Mouse (Mus musculus) liver, postnatal 0 days (tissue): Measurements from ENCODE around the gene Pnldc1. TPM values are rescaled to one million over a fixed set of nuclear protein-coding genes. Genes with fewer than 3 reads are reported as not detected.

Experiments
- ATAC-seq: fragments of 200-750 bp; cut with Nextera tagmentation; 2 replicates; pipeline ENCODE4 v1.8.0; 2017; ENCODE audit warnings: mild to moderate bottlenecking, moderate library complexity
- DNase-seq: peaks from one replicate; pipeline ENCODE4 v3.0.0-alpha.2; 2016
- H3K27ac ChIP-seq: fragments of 300-500 bp; sonication (generic); 2 replicates; pipeline ENCODE4 v1.5.1; 2014; ENCODE audit warnings: antibody characterized with exemption, moderate library complexity, mild to moderate bottlenecking, low read depth
- H3K27me3 ChIP-seq: fragments of 300-500 bp; sonication (generic); 2 replicates; pipeline ENCODE4 v1.6.1; 2014; ENCODE audit warnings: low read length, control low read depth, mixed read lengths; ENCODE audit not compliant: insufficient read depth
- H3K36me3 ChIP-seq: fragments of 300-500 bp; sonication (generic); replicated peaks from 2 replicates; pipeline ENCODE4 v1.6.1; 2014; ENCODE audit warnings: mild to moderate bottlenecking, control low read depth, low read length, moderate library complexity, mixed read lengths; ENCODE audit not compliant: insufficient read depth
- H3K4me1 ChIP-seq: fragments of 300-500 bp; sonication (generic); 2 replicates; pipeline ENCODE4 v1.6.1; 2014; ENCODE audit warnings: antibody characterized with exemption, mild to moderate bottlenecking, control low read depth; ENCODE audit not compliant: insufficient read depth
- H3K4me2 ChIP-seq: fragments of 300-500 bp; sonication (generic); 2 replicates; pipeline ENCODE4 v1.6.1; 2014; ENCODE audit warnings: low read depth, mild to moderate bottlenecking, low read length, moderate library complexity, mixed read lengths
- H3K4me3 ChIP-seq: fragments of 300-500 bp; sonication (generic); 2 replicates; pipeline ENCODE4 v1.5.1; 2014; ENCODE audit warnings: low read depth, low read length
- H3K9ac ChIP-seq: fragments of 300-500 bp; sonication (generic); replicated peaks from 2 replicates; pipeline ENCODE4 v1.6.1; 2014; ENCODE audit warnings: mild to moderate bottlenecking, moderate library complexity
- H3K9me3 ChIP-seq: fragments of 300-500 bp; sonication (generic); 2 replicates; pipeline ENCODE4 v1.6.1; 2016; ENCODE audit warnings: mild to moderate bottlenecking, control low read depth, low read length, mixed read lengths
- CTCF ChIP-seq: sonication (generic); IDR thresholded peaks from 2 replicates; pipeline ENCODE4 v1.5.1; 2016; ENCODE audit warnings: antibody characterized with exemption, low read depth
- EP300 ChIP-seq: IDR thresholded peaks from 2 replicates; pipeline ENCODE4 v1.6.1; 2016; ENCODE audit warnings: antibody characterized with exemption, low read depth, mild to moderate bottlenecking
- WGBS: fragments of 180-500 bp; shearing (Covaris S2); extraction: QIAGEN DNeasy Blood & Tissue Kit; methylation state at CpG from one replicate; pipeline ENCODE4 v1.1.7; 2014; ENCODE audit not compliant: insufficient replicate concordance; 5-methylcytosine and 5-hydroxymethylcytosine counted together
- polyA plus RNA-seq: library from polyadenylated mRNA; unstranded; fragments of >200 nt; fragmentation: Nextera tagmentation; extraction: Ambion mirVana; gene quantifications from 2 replicates; pipeline ENCODE4 v1.2.1, GENCODE M21; 2015

Pnldc1 gene
- polyA plus RNA-seq, 1 experiment from 2014 or later = 0.95 TPM

DNA sequence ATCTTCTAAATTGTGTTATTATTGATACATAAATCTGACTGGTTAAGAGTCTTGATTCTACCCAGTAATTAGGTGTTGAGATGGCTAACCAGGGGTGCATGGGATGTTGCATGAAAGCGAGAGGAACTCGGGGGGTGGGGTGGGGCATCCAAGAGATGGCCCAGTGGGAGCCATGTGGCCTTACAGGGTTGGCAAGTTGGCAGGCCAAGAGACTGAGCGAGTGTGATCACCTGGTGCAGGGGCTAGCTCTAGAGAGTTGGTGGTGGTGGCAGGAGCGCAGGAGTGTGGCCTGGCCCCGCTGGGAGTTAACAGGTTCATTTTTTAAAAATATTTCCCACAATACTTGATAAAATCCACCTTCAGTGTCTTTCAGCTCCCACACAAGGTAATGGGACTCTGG is 12.4 kb downstream of the Pnldc1 start:
- Histone ChIP-seq H3K4me3 (no peak overlapping the region), H3K9ac (no peak overlapping the region), H3K27me3 (no peaks in the 10 kb centered on the region), H3K36me3 (peaks cover 17% of the 10 kb centered on the region), H3K4me1 (no peaks in the 10 kb centered on the region), H3K27ac (no peak overlapping the region), H3K9me3 (no peaks in the 10 kb centered on the region), H3K4me2 (no peak overlapping the region)
- no peak for DNase-seq
- TF ChIP-seq EP300 = no peak
- TF ChIP-seq CTCF = no peak
- 87% methylated on average over 5 of the region's 5 CpGs for WGBS
- ATAC-seq = no peak

DNA sequence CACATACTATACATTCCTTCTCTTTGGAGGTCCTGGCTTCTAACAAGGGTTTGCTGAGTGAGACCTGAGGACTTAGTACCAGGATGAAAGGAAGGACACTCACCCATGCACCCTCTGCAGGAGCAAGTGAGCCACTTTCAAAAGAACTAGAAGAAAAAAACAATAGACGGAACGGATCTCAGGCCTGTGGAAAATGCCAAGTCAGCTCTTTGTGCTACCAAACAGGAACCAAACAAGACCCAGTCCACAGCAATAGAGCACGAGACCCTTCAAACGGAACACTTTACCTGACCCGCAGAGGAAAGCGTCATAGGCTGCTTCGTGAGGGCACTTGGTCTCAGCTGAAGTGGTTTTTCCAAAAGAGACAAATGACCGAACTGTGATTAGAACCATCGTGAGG is 18.0 kb downstream of the Pnldc1 start:
- Histone ChIP-seq H3K4me2 (no peak overlapping the region), H3K27ac (no peak overlapping the region), H3K4me3 (no peak overlapping the region), H3K4me1 (no peaks in the 10 kb centered on the region), H3K9ac (no peak overlapping the region), H3K27me3 (no peaks in the 10 kb centered on the region), H3K9me3 (no peaks in the 10 kb centered on the region), H3K36me3 (peaks cover 13% of the 10 kb centered on the region)
- TF ChIP-seq CTCF (no peak), EP300 (no peak)
- no peak for ATAC-seq
- no peak for DNase-seq
- WGBS = 86% methylated on average over 9 of the region's 9 CpGs

DNA sequence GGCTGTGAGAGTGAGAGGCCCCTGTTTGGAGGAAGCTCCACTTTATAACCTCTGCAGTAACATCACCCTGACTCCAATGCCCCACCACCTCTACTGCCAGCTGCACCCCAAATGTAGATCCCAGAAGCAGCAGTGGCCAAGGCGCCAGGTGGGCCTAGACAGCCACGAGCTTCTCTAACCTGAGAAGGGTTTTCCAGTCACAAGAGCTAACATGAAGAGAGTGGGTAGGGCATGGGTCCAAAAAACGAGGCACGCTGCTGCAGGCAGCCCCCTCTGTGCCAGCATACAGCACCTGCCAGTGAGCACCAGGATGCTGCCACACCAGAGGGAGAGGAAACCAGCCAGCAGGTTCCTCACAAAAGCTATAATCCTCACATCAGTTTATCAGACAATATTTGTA is 19.0 kb downstream of the Pnldc1 start:
- Histone ChIP-seq H3K9ac (no peak overlapping the region), H3K4me2 (no peak overlapping the region), H3K4me3 (no peak overlapping the region), H3K9me3 (no peaks in the 10 kb centered on the region), H3K27ac (no peak overlapping the region), H3K36me3 (peaks cover 12% of the 10 kb centered on the region), H3K27me3 (no peaks in the 10 kb centered on the region), H3K4me1 (no peaks in the 10 kb centered on the region)
- ATAC-seq (no peak), DNase-seq (no peak)
- 87% methylated on average over 4 of the region's 4 CpGs for WGBS
- no peak for TF ChIP-seq EP300
- no peak for TF ChIP-seq CTCF

DNA sequence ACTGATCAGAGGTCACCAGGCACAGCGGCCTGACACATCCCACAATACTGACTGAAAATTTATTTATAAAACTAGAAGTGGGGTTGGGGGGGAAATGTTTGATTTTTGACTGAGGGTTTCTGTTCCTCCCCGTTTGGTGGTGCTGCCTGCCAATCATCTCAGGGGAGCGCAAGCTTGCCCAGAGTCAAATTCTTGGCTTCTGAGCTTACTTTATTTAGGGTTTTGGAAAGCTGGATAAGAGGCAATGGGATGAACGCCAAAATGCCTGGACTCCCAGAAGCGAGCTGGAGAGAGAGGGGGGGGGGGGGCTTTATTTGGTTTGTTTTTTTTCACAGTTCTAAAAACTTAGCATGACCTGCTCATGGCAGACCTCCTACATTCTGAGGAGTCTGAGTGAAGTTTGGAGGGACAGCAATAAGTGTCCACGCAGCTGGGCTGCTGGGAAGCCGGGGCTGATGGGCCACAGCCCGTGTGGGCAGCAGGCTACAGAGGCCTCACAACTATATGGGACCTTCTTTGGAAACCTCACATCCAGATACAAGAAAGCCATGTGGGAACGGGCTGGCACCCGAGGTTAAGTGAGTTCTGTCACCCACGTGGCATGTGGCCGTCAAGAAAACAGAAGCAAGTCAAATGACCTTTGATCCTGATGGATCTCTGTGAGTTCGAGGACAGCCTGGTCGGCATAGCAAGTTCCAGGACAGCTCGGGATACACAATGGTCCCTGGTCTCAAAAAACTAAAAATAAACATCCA is 22.8 kb downstream of the Pnldc1 start:
- 71% methylated on average over 15 of the region's 15 CpGs for WGBS
- DNase-seq (no peak), ATAC-seq (no peak)
- Histone ChIP-seq H3K4me3 (no peak overlapping the region), H3K27me3 (no peaks in the 10 kb centered on the region), H3K36me3 (no peaks in the 10 kb centered on the region; the same call in 1 of the 2 replicates), H3K4me1 (no peaks in the 10 kb centered on the region), H3K27ac (no peak overlapping the region), H3K9ac (no peak overlapping the region), H3K9me3 (no peaks in the 10 kb centered on the region), H3K4me2 (no peak overlapping the region)
- TF ChIP-seq CTCF (no peak), EP300 (no peak)

DNA sequence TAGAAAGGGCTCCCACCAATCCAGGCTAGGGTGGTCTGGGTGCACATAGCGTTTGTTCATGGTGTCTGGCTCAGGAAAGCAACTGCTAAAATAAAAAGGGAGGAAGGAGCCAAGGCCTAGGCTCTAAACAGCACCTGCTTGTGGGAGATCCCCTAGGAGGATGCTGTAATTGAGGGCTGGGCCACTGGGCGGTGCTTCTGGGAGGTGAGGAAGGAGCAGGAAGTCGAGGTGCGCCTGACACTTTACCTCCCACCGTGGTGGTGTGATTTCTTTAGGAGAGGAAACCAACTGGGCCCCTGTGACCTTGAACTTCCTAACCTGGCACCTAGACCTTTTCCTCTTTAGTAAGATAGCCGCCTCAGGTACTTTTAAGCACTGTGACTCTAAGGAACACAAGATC is 23.4 kb downstream of the Pnldc1 start:
- H3K36me3 ChIP-seq = no peaks in the 10 kb centered on the region
- H3K9ac ChIP-seq = no peak overlapping the region
- no peak for DNase-seq
- 47% methylated on average over 6 of the region's 6 CpGs for WGBS
- H3K9me3 ChIP-seq = no peaks in the 10 kb centered on the region
- no peak overlapping the region for H3K4me2 ChIP-seq
- no peaks in the 10 kb centered on the region for H3K4me1 ChIP-seq
- no peak overlapping the region for H3K27ac ChIP-seq
- H3K27me3 ChIP-seq = no peaks in the 10 kb centered on the region
- no peak overlapping the region for H3K4me3 ChIP-seq
- TF ChIP-seq EP300 (no peak), CTCF (no peak)
- ATAC-seq = no peak

DNA sequence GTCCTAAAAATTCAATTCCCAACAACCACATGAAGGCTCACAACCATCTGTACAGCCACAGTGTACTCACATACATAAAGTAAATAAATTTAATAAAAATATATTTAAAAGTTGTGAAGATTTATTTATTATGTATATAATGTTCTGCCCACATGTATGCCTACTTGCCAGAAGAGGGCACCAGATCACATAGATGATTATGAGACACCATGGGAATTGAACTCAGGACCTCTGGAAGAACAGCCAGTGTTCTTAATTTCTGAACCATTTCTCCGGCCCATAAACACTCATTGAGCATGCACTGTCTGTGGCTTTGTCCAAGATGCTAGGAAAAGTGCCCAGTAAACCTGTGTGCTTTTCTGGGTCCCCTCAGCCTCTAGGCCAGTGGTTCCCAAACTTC is 28.8 kb downstream of the Pnldc1 start:
- no peak overlapping the region for H3K9ac ChIP-seq
- H3K27ac ChIP-seq = no peak overlapping the region
- no peak for ATAC-seq
- no peak overlapping the region for H3K4me2 ChIP-seq
- H3K4me1 ChIP-seq = no peaks in the 10 kb centered on the region
- no peak overlapping the region for H3K4me3 ChIP-seq
- H3K36me3 ChIP-seq = no peaks in the 10 kb centered on the region
- TF ChIP-seq CTCF = peak; percentile 36
- TF ChIP-seq EP300 = no peak
- H3K9me3 ChIP-seq = no peaks in the 10 kb centered on the region
- no peak for DNase-seq
- WGBS = 68% methylated on average over 1 of the region's 1 CpGs
- H3K27me3 ChIP-seq = peaks cover 5% of the 10 kb centered on the region; the same call in 1 of the 2 replicates
